Mouse (Mus musculus) thymus, adult 2 months (tissue): ENCODE measurements around the gene Cd5.

ENCODE experiments used
- CTCF ChIP-seq: fragments of 200-500 bp; IDR thresholded peaks from 2 replicates; pipeline ENCODE4 v1.5.1; 2012; ENCODE audit warnings: mild to moderate bottlenecking, control low read depth, low read length, moderate library complexity, borderline replicate concordance; ENCODE audit not compliant: control insufficient read depth, poor library complexity, insufficient read depth; ENCODE audit errors: extremely low read depth
- POLR2A ChIP-seq: fragments of 200-500 bp; IDR thresholded peaks from 2 replicates; pipeline ENCODE4 v1.6.1; 2012; ENCODE audit warnings: mild to moderate bottlenecking, low read length, control low read depth, moderate library complexity; ENCODE audit not compliant: control insufficient read depth, poor library complexity, insufficient read depth; ENCODE audit errors: extremely low read depth

GRCm38 (mm10) chr19:10738811-10739210 is at the start of gene Cd5:
- TF ChIP-seq CTCF (no peak), POLR2A (peak; percentile 56; the same call in 1 of the 2 replicates)
